Mouse (Mus musculus) ovary, postnatal 36 days (tissue): ENCODE measurements around the gene Fam129b.

Experiments used
- DNase-seq: peaks from one replicate; pipeline ENCODE4 v3.0.0; 2022; ENCODE audit warnings: low spot score, mixed read lengths

Gene Fam129b

DNA sequence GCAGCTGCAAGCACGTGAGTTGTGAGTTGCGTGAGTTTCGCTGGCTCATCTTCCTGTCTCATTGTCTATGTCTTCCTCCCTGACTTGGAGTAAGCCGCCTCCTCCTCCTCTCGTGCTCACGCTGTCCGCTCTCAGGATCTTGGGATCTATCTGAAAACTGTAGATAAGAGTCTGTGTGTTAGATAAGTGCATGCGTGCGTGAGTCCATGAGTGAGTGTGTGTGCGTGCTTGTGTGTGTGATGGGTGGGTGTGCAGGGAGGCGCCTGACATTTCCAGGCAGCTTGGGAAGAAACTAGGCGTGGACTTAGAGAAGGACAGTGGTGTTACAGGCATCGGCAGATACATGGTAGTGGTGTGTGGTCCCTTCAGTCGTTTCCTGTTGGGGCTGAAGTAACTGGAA, 16.6 kb downstream of the Fam129b start:
- no peak for DNase-seq

DNA sequence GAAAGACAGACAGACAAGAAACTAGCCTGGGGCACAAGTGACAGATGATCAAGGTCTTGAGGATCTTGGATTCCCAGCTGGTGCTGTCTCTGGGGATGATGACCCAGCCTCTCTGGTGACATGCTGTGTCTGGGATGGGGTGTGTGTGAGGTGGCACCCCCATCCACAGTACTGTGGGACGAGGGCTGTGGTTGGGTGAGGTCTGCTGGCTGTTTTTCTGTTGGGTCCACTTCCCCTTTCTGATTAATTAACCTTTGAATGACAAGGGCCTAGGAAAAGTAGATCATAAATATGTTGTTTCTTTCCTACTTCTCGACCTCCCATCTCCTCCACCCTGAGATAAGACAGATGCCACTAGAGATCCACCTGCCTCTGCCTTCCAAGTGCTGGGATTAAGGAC, 18.2 kb downstream of the Fam129b start:
- no peak for DNase-seq

DNA sequence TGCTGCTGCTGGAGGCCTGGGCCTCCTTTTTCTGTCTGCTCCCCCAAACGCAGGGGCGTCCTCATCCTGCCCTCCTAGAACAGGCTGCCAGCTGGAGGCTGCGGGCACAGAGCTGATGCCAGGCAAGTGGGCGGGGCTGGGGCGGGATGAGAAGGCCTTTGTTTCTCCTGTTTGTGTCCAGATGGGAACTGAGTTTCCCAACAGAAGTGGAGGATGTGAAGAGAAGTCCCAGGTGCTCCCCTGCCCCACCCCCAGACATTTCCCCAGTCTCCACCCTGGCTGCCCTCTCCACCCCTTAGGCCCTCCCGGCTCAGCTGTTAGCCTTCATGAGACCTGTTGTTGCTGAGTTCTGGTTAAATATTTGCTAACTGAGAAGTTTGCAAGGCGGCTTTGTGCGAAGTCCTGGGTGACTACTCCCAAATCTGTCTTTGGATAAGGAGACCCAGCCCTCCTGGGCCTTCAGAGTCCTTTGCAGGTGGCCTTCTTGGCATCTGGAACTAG, 19.7 kb downstream of the Fam129b start:
- DNase-seq = no peak

DNA sequence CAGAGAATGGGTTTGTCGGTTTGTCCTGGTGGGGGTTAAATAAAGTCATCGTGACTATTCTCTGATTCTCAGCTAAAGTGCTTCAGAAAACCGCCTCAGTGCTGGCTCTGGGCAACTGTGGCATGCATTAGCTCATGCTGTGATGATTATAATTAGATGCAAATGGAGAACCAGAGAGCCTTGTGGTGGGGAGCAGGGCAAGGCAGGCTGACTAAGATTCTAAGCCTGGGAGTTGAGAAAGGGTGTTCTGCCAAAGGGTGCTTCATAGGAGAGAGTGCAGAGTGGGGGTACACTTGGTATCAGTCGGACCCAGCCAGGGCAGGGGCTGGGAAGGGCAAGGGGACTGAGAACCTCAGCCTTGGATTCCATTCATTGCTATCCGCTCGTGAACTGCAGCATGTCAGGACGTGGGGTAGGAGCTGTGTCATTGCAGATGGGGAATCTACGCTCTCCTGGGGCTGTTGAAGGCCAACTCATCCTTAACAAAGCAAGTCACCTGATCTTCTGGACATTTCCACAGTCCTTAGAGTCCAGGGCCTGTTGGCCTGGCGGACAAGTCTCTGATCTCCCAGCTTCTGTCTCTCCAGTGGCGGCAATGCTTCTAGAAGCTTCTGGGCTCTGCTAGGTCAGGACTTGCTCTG, 20.7 kb downstream of the Fam129b start:
- DNase-seq = no peak

DNA sequence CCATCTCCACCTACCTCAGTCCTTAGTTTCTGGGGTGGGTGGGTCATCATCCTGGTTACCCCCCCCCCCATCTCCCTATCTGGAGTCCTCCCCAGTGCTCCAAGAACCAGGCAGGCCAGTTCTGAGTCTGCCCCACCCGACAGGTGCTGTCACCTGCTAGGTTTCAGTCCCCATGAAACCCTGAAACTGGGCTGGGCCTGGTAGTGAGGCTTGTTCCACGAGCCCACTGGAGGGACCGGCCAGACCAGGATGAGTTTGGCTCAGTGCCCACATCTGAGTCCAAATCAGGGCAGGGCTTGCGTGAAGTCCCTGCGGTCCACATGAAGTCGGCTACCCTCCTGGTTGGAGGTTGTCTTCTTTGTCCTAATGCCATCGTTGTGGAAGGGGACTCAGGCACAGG, 23.1 kb downstream of the Fam129b start:
- DNase-seq = no peak

DNA sequence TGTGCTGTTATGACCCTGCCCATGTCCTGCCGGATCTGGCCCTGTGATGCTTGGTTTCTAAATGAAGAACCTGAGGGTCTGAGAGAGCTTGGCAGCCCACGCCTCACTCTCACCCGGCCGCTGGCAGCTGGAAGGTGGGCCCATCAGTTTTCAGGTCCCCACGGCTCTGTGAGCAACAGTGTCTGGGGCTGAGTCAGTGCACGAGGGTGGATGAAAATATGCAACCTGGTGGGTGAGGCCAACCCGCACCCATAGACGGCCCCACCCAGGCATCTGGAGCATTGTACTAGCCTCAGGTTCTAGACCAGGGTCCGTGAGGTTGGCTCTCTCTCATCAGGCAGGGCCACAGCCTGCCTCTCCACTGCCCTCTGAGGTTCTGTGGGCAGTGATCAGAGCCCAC, 26.2 kb downstream of the Fam129b start:
- no peak for DNase-seq

DNA sequence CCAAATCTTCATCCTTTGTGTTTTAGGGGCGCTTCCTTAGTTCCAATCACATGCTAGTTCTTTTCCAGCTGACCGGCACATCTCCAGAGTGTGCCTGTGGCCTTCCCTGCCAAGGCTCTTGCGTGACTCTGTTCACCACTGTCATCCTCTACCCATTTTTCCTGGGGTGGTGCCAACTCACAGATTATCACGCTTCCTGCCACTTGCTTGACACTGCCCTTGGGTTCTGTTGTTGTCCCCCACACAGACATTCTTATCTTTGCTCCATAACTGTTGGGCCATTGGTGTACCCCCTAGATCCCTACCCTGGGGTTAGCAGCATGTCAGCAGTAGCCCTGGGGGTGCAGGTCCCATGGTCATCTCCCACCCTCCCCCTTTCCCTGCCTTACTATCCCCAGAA, 27.6 kb downstream of the Fam129b start:
- no peak for DNase-seq

DNA sequence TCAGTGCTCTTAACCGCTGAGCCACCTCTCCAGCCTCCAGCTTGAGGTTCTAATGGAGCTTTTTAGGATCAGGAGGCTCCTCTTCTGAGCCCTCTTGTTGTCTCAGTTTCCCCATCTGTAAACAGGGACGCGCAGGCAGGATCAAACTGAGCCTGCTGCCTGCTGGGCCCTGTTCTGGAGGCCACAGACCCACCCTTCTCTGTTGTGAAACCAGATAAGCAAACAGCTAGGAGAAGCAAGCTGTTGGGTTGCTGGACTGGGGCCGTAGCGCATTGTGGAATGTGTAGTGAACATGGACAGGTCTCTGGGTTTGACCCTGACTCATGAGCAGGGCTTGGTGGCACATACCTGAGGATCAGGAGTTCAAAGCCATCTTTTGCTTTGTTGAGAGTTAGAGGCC, 28.7 kb downstream of the Fam129b start:
- DNase-seq = no peak

DNA sequence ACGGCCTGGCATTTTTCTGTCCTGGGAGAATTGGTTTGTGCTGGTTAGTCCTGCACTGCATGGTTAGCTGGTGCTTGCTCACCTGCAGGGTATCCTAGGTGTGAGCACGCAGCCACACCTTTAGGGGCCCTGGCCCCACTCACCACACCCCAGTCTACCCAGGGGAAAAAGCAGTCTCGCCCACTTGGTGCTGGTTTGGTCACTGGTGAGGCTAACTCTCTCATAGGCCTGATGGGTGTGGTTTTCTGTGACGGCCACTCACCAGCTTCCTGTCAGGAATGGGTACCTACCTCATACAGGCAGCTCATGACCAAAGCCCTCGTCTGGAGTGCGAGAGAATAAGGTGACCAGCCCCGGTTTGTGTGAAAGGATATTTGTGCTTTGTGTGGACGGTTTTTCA, 29.4 kb downstream of the Fam129b start:
- no peak for DNase-seq

DNA sequence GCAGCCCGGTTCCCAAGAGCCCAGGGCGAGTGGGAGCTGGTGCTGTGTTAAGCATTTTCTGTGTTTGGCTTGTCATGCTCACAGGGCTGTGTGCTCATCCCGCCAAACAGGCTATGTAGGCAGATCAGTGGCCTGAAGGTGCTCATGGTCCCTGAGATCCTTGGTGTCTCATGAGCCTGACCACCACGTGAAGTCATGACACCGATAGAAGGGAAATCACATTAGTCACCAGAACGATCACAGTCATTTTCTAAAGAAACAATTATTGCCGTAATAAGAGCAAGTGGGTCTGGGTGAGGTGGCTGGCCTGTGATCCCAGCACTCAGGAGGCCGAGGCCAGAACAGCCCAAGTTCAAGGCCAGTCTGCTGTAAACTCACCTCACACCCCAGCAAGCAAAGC, 31.5 kb downstream of the Fam129b start:
- DNase-seq = no peak

DNA sequence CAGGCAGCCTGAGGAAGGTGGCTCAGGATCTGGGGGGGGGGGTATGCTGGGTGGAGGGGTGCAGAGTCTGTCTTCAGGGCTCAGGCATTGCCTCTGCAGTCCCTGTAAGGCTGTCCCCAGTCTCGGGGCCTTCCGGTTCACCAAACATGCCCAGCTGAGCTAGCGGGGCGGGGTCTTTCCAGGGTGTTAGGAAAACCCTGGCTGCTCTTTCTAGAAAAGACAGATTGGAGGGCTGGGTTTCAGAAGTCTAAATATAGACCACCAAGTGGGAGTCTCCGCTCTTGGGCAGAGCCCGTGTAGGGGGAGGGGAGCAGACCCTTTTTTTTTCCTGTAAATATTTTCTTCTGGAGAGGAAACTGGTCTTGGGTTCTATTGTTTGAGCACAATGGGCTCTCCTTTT, 32.4 kb downstream of the Fam129b start:
- no peak for DNase-seq

DNA sequence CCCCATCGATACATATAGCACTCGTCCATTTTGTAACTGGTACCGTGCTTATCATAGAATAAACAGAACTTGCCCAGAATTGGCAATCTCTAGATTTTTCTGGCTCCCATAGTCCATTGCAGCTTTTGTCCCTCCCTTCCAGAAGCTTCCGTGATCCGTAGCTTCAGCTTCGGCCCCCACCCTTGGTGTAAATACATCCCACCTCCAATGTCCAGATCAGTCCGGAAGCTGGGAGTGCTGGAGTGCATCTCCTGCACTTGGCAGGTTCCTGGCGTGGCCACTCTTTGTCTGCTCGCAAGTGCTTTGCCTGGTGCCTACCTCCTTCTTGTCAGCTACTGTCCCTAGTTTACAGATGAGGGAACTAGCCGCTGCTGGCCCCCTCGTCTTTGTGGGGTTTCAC, 32.9 kb downstream of the Fam129b start:
- DNase-seq = no peak

DNA sequence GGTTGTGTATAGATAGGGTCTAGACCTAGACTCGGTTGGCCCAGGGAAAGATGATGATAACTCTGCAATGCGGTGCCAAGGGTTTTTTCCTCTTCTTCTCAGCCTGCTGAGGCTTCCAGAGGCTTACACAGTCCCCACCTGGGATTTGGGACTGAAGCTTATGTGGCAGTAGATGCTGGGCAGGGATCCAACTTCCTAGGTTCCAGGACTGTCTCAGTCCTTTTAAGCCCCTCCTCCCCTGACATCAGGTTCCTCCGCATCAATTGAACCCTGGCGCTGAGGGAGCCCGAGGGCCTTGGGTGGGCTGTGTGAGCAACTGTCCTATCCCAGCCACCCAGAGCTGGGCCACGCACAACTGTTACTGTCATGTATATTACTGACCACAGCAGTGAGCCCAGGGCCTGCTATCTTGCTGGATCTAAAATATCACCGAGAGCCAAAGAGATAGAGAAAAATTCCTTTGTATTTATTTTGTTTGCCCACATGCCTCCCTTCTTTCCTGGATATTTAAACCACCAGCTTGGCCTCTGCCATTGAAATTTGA, 35.8 kb downstream of the Fam129b start:
- no peak for DNase-seq

DNA sequence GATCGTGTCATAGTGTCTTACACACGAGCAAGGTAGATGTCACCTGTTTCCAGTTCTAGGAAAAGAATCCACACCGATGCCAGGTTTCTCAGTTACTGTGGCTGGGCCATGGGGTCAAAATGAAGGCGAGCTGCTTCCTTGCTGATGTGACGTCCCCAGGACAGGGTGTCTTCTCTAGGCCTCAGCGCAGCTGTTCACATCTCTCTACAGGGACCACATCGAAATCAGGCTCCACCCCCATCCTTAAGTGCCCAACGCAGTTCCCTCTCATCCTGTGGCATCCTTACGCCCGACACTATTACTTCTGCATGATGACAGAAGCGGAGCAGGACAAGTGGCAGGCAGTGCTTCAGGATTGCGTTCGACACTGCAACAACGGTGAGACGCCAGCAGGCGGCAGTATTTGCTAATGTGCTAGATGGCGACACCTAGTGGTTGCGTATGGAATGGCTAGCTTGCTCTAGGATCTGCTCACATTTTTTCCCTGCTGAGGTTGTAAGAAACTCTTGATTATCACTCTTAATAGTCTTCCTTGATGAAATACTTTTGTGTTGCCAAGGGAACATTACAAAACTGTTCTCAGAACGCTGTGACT, 36.4 kb downstream of the Fam129b start:
- peak; percentile 77 for DNase-seq

DNA sequence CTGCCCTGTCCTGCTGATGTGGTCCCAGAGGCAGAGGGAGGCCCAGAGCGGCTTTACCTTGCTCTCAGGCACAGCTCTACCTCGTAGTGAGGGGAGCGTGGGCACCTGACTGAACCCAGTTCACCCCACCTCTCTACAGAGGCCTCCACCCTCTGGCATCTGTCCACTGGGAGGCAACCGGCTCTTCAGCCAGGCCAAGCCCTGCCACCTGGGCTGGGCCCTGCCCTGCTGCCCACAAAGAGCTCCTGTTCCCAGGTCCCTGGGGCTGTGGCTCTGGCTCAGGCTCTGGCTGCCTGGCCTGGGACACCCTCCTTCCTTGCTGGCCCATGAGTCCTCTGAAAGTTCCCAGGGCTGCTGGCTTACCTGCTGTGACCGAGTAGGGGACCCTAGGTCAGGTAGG, 38.4 kb downstream of the Fam129b start:
- DNase-seq = peak; percentile 53

DNA sequence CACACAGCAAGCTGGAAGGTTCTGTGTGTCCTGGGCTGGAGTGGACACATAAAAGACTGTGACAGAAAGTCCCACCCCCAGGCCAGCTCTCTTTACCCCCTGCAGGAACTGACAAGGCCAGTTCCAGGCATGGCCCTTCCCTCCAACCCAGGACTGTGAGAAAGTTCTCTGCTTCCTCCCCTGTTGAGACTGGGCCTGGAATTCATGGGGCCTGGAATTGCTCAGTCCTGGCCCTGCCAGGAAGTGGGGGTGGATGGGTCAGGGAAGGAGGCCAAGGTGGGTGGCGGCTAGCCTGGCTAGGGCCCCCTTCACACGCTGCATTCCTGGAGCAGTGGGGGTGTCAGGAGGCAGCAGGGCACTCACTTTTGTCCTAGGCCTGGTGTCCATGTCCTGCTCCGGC, 39.0 kb downstream of the Fam129b start:
- DNase-seq = peak; percentile 62

DNA sequence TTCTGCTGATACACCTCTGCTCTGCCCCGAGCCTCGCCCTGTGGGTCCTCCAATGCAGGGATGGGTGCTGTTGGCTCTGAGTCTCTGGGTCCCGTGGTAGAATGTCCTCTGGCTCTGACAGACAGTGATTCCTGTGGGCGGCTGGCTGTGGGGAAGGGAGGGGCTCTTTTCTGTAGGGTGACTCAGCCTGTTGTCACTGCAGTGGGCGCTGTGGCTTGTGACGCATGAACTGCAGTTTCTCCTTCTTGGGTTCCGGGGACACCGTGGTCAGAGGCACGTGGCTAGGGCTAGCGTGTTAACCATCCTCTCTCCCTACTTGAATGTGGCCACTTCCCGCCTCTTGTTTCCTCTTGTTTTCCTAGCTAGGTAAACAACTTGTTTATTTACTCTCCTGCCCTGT, 41.6 kb downstream of the Fam129b start:
- no peak for DNase-seq

DNA sequence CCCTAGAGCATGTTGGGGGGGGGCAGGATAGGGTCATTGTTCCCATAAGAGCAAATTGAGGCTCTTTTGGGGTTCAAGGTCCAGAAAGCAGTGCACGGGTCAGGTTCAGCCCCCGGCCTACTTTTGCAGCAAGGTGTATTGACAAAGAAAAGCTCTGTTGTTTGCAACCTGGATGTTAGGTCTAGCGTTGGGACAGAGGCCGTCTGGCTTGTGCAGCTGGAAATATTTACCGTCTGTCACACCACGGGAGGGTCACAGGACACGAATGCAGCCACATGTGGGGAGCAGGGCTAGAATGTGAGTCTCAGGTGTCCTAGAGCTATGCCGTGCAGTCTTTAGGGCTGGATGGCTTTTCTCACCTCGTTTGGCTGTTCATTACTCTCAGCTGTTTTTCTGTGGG, 42.5 kb downstream of the Fam129b start:
- no peak for DNase-seq

DNA sequence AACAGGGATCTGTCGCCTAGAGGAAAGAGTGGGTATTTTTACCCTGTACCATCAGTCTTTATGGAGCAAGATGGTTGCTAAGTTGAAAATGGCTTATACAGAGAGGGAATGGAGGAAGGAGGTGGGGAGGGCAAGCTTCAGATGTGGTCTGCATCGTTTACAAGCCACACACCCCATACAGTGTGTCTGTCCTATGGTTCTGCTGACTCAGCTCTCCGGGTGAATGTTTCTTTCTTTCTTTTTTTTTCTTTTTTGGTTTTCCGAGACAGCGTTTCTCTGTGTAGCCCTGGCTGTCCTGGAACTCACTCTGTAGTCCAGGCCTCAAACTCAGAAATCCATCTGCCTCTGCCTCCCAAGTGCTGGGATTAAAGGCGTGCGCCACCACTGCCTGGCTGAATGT, 45.3 kb downstream of the Fam129b start:
- DNase-seq = no peak

DNA sequence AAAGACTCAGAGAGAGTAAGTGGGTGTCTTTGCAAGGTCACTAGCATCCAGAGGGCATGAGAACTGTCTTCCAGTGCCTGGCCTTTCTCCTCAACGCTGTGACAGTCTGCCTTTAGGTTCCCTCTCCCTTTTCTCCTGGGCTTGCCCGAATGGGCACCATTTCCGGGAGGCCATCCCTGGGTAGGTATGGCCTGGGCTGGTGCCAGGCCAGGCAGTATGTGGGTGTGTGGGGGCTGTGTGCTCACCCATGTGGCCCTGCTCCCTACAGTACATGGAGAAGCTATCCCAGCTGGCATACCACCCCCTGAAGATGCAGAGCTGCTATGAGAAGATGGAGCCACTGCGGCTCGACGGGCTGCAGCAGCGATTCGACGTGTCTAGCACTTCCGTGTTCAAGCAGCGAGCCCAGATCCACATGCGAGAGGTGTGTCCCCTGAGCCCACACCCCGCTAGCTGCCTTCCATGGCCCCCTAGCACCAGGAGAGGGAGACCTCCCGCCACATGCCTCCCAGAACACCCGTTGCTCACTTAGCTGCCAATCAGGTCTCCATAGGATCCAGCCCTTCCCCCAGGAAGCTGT, 46.0 kb downstream of the Fam129b start:
- no peak for DNase-seq

DNA sequence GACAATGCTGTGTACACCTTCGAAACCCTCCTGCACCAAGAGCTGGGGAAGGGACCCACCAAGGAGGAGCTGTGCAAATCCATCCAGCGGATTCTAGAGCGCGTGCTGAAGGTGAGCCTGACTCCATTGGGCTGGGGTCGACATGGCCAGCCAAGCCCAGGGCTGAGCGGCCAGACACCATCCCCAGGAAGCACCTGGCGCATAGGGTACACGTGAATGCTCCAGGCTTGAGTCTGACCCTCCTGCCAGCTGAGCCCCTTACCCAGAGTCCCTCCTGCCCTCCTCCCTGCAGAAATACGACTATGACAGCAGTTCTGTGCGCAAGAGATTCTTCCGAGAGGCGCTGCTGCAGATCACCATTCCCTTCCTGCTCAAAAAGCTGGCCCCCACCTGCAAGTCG, 46.6 kb downstream of the Fam129b start:
- DNase-seq = no peak

DNA sequence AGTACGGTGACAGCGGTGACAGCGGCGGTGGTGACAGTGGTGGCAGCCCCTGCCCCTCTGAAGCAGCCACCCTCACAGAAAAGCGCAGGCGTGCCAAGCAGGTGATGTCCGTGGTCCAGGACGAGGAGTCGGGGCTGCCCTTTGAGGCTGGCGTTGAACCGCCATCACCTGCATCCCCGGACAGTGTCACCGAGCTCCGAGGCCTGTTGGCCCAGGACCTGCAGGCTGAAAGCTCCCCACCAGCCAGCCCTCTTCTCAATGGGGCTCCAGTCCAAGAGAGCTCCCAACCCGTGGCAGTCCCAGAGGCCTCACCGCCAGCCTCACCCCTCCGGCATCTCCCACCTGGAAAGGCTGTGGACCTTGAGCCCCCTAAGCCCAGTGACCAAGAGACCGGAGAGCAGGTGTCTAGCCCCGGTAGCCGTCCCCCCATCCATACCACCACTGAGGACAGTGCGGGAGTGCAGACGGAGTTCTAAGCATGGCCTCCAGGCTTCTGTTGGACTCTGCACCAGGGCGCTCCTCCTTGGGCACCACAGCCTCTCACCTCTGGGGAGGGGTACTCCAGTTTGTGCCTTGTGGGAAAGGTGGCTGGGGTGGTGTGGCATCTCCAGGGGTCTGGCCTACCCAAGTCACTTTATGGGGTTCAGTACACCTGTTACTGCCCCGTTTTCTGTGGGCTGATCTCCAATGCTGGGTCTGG, 47.8 kb downstream of the Fam129b start:
- no peak for DNase-seq

DNA sequence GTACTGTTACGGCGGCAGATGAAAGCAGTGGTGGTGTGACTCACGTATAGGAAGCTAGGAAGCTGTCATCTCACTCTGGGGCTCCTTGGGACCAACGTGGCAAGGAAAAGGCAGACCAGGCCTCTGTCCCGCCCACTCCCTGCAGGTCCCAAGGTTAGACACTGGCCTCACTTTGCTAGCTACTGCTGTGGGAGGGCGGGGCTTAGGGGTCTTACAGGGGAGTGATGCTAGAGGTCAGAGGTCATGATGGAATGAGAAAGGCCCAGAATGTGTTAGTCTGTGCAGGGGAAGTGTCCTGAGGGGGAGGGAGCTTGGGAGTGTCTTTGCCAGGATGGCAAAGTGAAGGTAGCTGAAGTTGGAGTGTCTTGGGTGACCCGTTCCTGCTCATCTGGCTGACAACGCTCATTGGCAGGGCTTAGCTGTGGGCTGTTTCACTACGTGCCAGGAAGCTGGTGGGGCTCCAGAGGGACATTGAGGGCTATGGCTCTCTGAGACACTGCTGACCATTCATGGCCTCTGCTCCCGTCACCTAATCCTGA, 48.5 kb downstream of the Fam129b start:
- no peak for DNase-seq
